Mouse (Mus musculus) forebrain, embryonic 15.5 days (tissue): ENCODE measurements at regions not wholly inside any gene's neighbourhood (a gene's known extent, or its start where the extent isn't known, plus 50 kb on each side); places are given as distances from the start of the nearest gene placed in this dataset.

ENCODE experiments used
- ATAC-seq: fragments of 200-750 bp; cut with Nextera tagmentation; replicated peaks from 2 replicates; pipeline ENCODE4 v1.8.0; 2017; ENCODE audit warnings: mild to moderate bottlenecking, moderate TSS enrichment, moderate library complexity
- H3K27ac ChIP-seq: fragments of 300-500 bp; sonication (generic); replicated peaks from 2 replicates; pipeline ENCODE4 v1.5.1; 2015; ENCODE audit warnings: mild to moderate bottlenecking, inconsistent platforms
- H3K27me3 ChIP-seq: fragments of 300-500 bp; sonication (generic); 2 replicates; pipeline ENCODE4 v1.6.1; 2015; ENCODE audit warnings: inconsistent platforms
- H3K36me3 ChIP-seq: fragments of 300-500 bp; sonication (generic); 2 replicates; pipeline ENCODE4 v1.6.1; 2015; ENCODE audit warnings: mild to moderate bottlenecking, inconsistent platforms
- H3K4me1 ChIP-seq: fragments of 300-500 bp; sonication (generic); 2 replicates; pipeline ENCODE4 v1.6.1; 2015; ENCODE audit warnings: inconsistent platforms
- H3K4me2 ChIP-seq: fragments of 300-500 bp; sonication (generic); replicated peaks from 2 replicates; pipeline ENCODE4 v1.6.1; 2015; ENCODE audit warnings: mild to moderate bottlenecking, inconsistent platforms
- H3K4me3 ChIP-seq: fragments of 300-500 bp; sonication (generic); 2 replicates; pipeline ENCODE4 v1.5.1; 2015; ENCODE audit warnings: mild to moderate bottlenecking, inconsistent platforms
- H3K9ac ChIP-seq: fragments of 300-500 bp; sonication (generic); replicated peaks from 2 replicates; pipeline ENCODE4 v1.6.1; 2015; ENCODE audit warnings: mild to moderate bottlenecking, inconsistent platforms
- H3K9me3 ChIP-seq: fragments of 300-500 bp; sonication (generic); 2 replicates; pipeline ENCODE4 v1.6.1; 2016; ENCODE audit warnings: inconsistent platforms
- WGBS: fragments of 180-500 bp; shearing (Covaris S2); methylation state at CpG from one replicate; pipeline ENCODE4 v1.1.7; 2015; ENCODE audit warnings: mixed read lengths; 5-methylcytosine and 5-hydroxymethylcytosine counted together

- ATAC-seq: no peak
- 89% methylated on average over 3 of the region's 3 CpGs for WGBS
- no peak overlapping the region for H3K9ac ChIP-seq
- H3K36me3 ChIP-seq: no peaks in the 10 kb centered on the region
- no peaks in the 10 kb centered on the region for H3K27me3 ChIP-seq
- H3K4me3 ChIP-seq: no peak overlapping the region
- no peaks in the 10 kb centered on the region for H3K9me3 ChIP-seq
- H3K27ac ChIP-seq: no peak overlapping the region
- H3K4me1 ChIP-seq: no peaks in the 10 kb centered on the region
- no peak overlapping the region for H3K4me2 ChIP-seq
These were observed 926.3 kb downstream of the 4930447A16Rik start for GRCm38 (mm10) chr15:38351701-38352100.

- no peak overlapping the region for H3K9ac ChIP-seq
- no peak for ATAC-seq
- no peak overlapping the region for H3K4me2 ChIP-seq
- H3K9me3 ChIP-seq: no peaks in the 10 kb centered on the region
- no peaks in the 10 kb centered on the region for H3K27me3 ChIP-seq
- no peaks in the 10 kb centered on the region for H3K4me1 ChIP-seq
- H3K4me3 ChIP-seq: no peak overlapping the region
- H3K36me3 ChIP-seq: no peaks in the 10 kb centered on the region
- 90% methylated on average over 4 of the region's 4 CpGs for WGBS
- H3K27ac ChIP-seq: no peak overlapping the region
These were observed 928.0 kb downstream of the 4930447A16Rik start for GRCm38 (mm10) chr15:38353371-38353770.

DNA sequence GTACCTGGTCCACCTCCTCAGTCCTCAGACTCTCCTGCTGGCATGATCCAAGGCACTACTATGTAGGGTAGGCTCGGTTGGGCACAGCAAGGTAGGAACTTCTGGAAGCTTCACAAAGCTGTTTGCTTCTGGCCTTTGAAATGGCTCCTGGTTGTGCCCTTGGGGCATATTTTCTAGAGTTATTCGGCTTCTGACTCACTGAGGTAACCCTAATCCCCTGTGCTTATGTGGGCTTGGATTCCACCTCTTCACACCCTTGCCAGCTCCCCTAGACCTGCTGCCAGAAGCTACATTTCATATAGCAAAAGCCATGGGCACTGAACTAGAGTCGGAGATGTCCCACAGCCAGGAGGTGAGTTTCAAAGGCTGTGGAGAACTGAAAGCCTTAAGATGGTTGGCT is 933.7 kb downstream of the 4930447A16Rik start:
- WGBS: 85% methylated on average over 3 of the region's 3 CpGs
- Histone ChIP-seq H3K9ac (no peak overlapping the region), H3K9me3 (no peaks in the 10 kb centered on the region)

DNA sequence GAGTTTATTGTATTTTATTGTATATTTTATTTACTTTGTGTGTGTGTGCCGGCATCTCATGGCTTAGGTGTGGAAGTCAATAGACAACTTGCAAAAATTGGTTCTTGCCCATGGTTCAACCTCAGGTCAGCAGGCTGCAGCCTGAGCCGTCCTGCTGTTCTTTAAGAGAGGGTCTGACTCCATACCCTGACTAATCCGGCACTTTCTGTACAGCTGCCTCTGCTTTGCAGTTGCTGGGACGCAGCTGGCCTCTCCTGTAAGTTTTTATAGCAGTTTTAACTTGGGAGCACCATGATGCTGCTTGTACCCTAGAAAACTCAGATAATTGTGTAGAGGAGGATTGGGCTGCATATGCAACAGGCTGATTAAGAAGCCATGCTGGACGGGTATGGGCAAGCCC is 938.2 kb downstream of the 4930447A16Rik start:
- Histone ChIP-seq H3K4me2 (no peak overlapping the region), H3K9me3 (no peaks in the 10 kb centered on the region), H3K9ac (no peak overlapping the region), H3K27me3 (no peaks in the 10 kb centered on the region), H3K4me3 (no peak overlapping the region), H3K36me3 (no peaks in the 10 kb centered on the region), H3K27ac (no peak overlapping the region), H3K4me1 (no peaks in the 10 kb centered on the region)
- 82% methylated on average over 5 of the region's 5 CpGs for WGBS
- no peak for ATAC-seq

More for the DNA sequence above, 933.7 kb downstream of the 4930447A16Rik start:
- Histone ChIP-seq H3K36me3 (no peaks in the 10 kb centered on the region), H3K4me2 (no peak overlapping the region), H3K4me1 (no peaks in the 10 kb centered on the region), H3K27me3 (no peaks in the 10 kb centered on the region), H3K27ac (no peak overlapping the region), H3K4me3 (no peak overlapping the region)
- ATAC-seq: no peak

- Histone ChIP-seq H3K27ac (no peak overlapping the region), H3K4me2 (no peak overlapping the region), H3K27me3 (no peaks in the 10 kb centered on the region), H3K4me1 (no peaks in the 10 kb centered on the region), H3K9me3 (no peaks in the 10 kb centered on the region), H3K4me3 (no peak overlapping the region), H3K9ac (no peak overlapping the region), H3K36me3 (no peaks in the 10 kb centered on the region)
- ATAC-seq: no peak
- 80% methylated on average over 3 of the region's 3 CpGs for WGBS
These were observed 938.7 kb downstream of the 4930447A16Rik start for GRCm38 (mm10) chr15:38364014-38364413.

- no peaks in the 10 kb centered on the region for H3K27me3 ChIP-seq
- H3K4me1 ChIP-seq: no peaks in the 10 kb centered on the region
- 92% methylated on average over 5 of the region's 5 CpGs for WGBS
- H3K4me2 ChIP-seq: no peak overlapping the region
- no peak overlapping the region for H3K27ac ChIP-seq
- no peaks in the 10 kb centered on the region for H3K9me3 ChIP-seq
- no peak overlapping the region for H3K9ac ChIP-seq
- H3K4me3 ChIP-seq: no peak overlapping the region
- no peaks in the 10 kb centered on the region for H3K36me3 ChIP-seq
- ATAC-seq: no peak
These were observed 942.3 kb downstream of the 4930447A16Rik start for GRCm38 (mm10) chr15:38367643-38368042.

DNA sequence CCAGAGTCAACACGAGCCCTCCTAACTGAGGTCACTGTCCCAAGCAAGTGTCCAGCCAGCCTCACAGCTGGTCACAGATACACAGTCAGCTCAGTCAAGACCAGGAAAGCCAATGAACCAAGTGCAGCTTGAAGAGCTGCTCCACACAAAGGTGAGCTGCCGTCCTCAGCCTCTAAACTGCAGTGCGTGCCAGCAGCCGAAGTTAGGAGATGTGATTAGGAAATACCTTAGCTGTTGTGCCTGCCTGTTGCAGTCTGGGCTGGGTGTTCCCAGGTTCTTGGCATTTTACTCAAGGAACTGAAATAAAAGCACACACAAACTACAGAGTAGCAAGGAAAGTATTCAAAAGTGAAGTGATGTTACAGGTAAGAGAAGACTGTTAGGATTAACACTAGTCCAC is 942.9 kb downstream of the 4930447A16Rik start:
- Histone ChIP-seq H3K9ac (no peak overlapping the region), H3K36me3 (no peaks in the 10 kb centered on the region), H3K27me3 (no peaks in the 10 kb centered on the region), H3K4me3 (no peak overlapping the region), H3K27ac (no peak overlapping the region), H3K9me3 (no peaks in the 10 kb centered on the region), H3K4me2 (no peak overlapping the region), H3K4me1 (no peaks in the 10 kb centered on the region)
- no peak for ATAC-seq
- WGBS: 83% methylated on average over 4 of the region's 4 CpGs

DNA sequence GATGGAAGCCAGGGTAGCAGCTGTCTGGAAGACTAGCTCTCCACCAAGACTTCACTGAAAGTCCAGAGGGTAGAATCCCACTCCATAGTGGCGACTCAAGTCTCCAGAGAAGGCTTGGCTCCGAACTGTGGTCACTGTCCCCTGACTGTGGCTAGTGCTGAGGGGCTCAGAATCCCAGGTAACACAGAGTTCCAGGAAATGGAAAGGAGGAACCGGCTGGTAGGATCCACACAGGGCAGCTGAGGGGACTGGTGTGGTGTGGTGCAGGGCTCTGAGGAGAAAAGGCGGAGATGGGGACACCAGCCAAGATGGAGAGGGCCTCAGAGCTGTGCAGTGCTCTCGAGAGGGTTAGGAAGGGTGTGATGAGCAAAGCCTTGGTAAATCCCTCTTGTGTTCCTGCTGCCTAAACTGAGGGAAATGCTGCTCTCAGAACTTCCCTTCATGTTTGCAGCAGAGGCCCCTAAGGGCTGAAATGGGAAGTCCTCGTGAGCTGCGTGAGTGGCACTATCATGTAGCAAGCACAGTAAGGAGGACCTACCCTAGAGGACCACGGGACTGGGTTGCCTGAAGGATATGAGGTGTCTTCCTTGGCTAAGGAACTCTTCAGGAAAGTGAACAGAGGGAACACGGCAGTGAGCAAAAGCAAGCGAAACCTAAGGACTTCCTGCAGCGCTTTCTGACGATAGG is 946.2 kb downstream of the 4930447A16Rik start:
- Histone ChIP-seq H3K9me3 (no peaks in the 10 kb centered on the region), H3K4me2 (no peak overlapping the region), H3K4me3 (no peak overlapping the region), H3K9ac (no peak overlapping the region), H3K4me1 (peaks cover 7% of the 10 kb centered on the region), H3K27me3 (no peaks in the 10 kb centered on the region), H3K36me3 (no peaks in the 10 kb centered on the region), H3K27ac (no peak overlapping the region)
- no peak for ATAC-seq
- 84% methylated on average over 12 of the region's 12 CpGs for WGBS

GRCm38 (mm10) chr15:38373797-38374196 is 948.4 kb downstream of the 4930447A16Rik start:
- ATAC-seq: peak; percentile 90
- Histone ChIP-seq H3K4me3 (peak overlapping the region; percentile 42), H3K9me3 (no peaks in the 10 kb centered on the region)

DNA sequence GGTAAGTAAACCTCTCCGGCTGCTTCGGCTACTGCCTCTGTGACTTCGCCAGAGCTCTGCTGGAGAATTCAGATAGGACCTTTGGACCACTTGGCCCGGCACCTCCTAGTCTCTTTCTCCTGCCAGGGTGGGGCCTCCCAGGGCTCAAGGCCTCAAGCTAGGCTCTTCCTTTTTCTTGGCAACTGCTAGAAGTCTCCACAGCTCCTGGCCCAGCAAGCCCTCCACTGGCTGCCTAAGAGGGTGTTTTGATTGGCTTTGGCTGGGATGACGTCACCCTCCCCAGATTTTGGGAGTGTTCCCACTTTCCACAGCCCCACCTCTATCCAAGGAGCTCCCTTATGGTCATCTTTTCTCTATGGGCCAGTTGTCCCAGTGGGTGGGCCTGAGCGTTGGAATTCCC is 949.4 kb downstream of the 4930447A16Rik start:
- WGBS: 81% methylated on average over 6 of the region's 6 CpGs
- Histone ChIP-seq H3K4me3 (no peak overlapping the region), H3K27ac (no peak overlapping the region), H3K27me3 (no peaks in the 10 kb centered on the region), H3K4me1 (peaks cover 7% of the 10 kb centered on the region), H3K36me3 (no peaks in the 10 kb centered on the region), H3K4me2 (no peak overlapping the region), H3K9ac (no peak overlapping the region), H3K9me3 (no peaks in the 10 kb centered on the region)
- ATAC-seq: no peak

More at GRCm38 (mm10) chr15:38373797-38374196, 948.4 kb downstream of the 4930447A16Rik start:
- Histone ChIP-seq H3K27me3 (no peaks in the 10 kb centered on the region), H3K27ac (no peak overlapping the region), H3K36me3 (no peaks in the 10 kb centered on the region), H3K4me1 (peaks cover 7% of the 10 kb centered on the region), H3K9ac (peak overlapping the region; percentile 59), H3K4me2 (peak overlapping the region; percentile 68)
- 4% methylated on average over 21 of the region's 21 CpGs for WGBS

- no peak overlapping the region for H3K4me3 ChIP-seq
- peaks cover 7% of the 10 kb centered on the region for H3K4me1 ChIP-seq
- WGBS: 93% methylated on average over 8 of the region's 8 CpGs
- no peak overlapping the region for H3K4me2 ChIP-seq
- no peak overlapping the region for H3K27ac ChIP-seq
- no peak for ATAC-seq
- H3K9me3 ChIP-seq: no peaks in the 10 kb centered on the region
- H3K27me3 ChIP-seq: no peaks in the 10 kb centered on the region
- H3K36me3 ChIP-seq: no peaks in the 10 kb centered on the region
- no peak overlapping the region for H3K9ac ChIP-seq
These were observed 952.8 kb downstream of the 4930447A16Rik start for GRCm38 (mm10) chr15:38378106-38378505.

DNA sequence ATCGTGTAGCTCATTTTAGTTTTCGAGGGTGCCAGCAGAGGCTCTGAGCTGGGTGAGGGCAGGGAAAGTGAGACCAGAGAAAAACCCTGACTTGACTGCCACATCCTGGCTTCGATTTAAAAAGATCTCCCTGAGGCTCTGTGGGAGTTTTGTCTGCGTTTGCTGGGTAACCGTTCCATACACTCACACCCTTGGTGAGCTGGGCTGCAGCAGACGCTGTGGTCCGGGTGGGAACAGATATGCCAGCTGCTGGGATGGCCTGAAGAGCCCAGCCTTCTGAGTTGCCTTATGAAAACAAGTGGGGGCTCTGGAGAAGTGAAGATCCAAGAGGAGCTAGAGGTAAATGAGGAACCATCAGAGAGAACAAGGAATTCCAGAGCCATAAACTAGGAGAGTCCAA is 962.3 kb downstream of the 4930447A16Rik start:
- WGBS: 83% methylated on average over 7 of the region's 7 CpGs
- ATAC-seq: no peak
- H3K27ac ChIP-seq: no peak overlapping the region

GRCm38 (mm10) chr15:38388436-38388835 is 963.1 kb downstream of the 4930447A16Rik start:
- WGBS: 91% methylated on average over 7 of the region's 7 CpGs
- Histone ChIP-seq H3K27me3 (no peaks in the 10 kb centered on the region), H3K4me2 (no peak overlapping the region), H3K36me3 (no peaks in the 10 kb centered on the region), H3K4me1 (peaks cover 12% of the 10 kb centered on the region), H3K27ac (no peak overlapping the region), H3K9me3 (no peaks in the 10 kb centered on the region), H3K4me3 (no peak overlapping the region), H3K9ac (no peak overlapping the region)
- no peak for ATAC-seq

More for the DNA sequence above, 962.3 kb downstream of the 4930447A16Rik start:
- Histone ChIP-seq H3K27me3 (no peaks in the 10 kb centered on the region), H3K9ac (no peak overlapping the region), H3K9me3 (no peaks in the 10 kb centered on the region), H3K4me3 (no peak overlapping the region), H3K36me3 (no peaks in the 10 kb centered on the region), H3K4me2 (no peak overlapping the region), H3K4me1 (peaks cover 12% of the 10 kb centered on the region)
